Mouse (Mus musculus): ENCODE data around the gene Gm9833.
"Not testable (repeated sequence)": the region's sequence is repeated elsewhere in the genome, so short reads cannot be mapped to it uniquely, and the experiment has no call there.

Gm9833 gene

DNA sequence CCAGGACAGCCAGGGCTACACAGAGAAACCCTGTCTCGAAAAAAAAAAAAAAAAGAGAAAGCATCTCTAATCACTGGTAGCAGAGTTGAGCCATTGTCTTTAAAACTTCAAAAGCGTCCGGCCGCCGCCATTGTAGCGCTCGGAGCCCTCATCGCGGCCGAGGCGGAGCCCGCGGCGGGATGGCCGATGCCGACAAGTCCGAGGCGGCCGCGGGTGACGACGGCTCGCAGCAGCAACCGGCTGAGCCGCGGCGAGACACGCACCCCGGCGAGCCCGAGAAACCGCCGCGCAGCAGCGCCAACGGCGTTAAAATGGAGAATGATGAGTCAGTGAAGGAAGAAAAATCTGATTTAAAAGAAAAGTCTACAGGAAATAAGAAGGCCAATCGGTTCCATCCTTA lies at the start of gene Gm9833:
TSS of gene Gm9833 (plus strand) at position 117 of the 400 bp plus-strand sequence.
- DNase-seq: not testable (repeated sequence)

DNA sequence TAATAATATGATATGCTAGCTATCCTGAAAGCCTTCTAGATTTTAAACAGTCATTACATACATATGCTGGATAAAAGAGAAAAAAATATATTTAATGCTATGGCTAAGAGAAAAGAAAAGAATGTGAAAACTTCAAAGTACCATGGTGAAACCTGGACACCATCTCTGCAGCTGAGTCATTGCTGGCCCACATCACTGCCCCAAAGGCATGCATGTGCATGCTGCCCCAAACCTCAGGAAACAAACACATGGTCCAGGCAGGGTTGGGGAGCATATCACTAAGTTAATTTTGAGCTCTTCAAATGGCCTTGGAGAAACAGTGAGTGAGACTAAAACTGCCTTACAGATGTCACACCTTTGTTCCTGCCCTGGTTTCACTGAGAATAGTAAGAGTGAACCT lies 17.8 kb upstream of the Gm9833 start:
- no peak for DNase-seq

DNA sequence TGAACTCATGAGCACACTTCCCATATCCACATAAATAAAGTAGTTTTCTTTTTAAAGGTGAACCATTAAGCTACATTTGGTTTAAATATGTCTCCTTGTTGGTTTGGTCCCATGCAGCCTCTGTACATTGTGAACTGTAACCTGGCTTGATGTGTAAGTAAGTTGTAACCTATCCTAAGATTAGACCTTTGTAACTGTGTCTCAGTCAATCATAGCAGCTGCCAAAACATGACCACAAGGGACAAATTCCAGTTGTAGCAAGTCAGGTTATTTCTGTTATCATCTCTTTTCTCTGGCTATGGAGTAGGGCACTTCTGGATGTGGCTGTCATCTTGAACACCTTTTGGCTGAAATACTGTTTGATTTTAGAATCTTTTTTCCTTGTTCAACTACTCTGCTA lies 12.1 kb upstream of the Gm9833 start:
- DNase-seq: no peak

DNA sequence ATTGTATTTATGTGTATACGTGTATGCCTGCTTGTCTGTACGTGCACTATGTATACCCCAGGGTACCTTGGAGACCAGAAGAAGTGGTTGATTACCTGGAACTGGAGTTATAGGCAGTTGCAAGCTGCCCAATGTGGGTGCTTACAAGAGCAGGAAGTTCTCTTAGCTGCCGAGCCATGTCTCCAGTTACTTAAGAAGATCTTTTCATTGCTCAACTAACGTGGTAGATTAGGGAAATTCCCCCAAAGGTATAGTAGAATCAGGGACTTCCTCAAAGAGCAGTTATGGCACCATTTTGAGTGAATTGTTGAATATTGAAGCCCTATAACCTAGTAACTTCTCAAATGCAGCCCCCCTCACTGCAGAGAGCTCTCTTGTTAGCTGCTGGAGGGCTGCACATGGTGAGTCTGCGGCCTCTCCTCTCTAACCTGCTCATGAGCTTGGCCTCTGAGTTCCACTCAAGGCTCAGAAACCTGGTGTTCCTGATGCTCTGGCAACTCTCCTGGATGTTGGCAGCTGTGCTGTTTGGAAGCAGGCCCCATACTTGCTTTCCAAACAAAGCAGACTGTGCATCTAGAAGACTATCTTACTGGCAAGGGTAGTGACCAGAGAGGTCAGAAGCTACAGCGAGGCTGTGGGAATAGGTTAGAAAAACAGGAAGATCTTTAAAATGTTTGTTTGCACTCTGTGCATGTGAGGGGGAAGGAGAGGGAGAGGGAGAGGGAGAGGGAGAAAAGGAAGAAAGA lies 10.6 kb upstream of the Gm9833 start:
- DNase-seq: no peak

DNA sequence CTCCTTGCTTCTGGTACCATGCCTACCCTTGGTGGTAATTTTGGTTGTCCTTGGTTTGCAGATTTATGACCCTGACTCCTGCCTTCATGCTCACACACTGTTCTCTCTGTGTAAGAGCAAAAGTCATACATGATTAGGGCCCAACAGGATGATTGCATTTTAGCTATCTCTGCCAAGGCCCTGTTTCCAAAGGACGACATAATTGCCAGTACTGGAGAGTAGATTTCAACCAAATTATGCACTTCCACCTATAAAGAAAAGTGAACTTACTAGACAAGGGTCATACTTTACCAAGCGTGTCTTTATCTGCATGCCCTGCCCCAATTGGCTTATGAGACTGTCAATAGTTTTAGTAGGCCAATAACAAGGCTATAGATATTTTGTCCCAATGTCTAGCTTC lies 9.8 kb upstream of the Gm9833 start:
- DNase-seq: no peak

DNA sequence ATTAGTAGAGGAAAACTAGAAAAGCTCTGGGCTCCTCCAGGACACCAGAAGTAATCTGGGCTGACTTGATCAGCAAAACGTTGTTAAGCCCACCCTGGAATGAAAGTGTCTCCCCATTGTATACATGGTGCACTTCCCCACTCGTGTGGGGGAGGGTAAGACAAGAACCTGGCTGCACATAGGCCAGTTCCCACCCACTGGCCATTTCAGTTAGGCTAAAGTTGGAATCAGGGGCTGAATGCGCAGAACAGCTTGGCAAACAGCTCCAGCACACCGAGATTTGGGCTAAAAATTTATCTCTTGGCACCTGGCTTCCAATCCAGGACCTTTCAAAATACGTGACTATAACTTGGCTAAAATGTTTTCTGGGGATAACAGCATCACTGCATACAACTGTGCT lies 6.6 kb upstream of the Gm9833 start:
- DNase-seq: no peak

DNA sequence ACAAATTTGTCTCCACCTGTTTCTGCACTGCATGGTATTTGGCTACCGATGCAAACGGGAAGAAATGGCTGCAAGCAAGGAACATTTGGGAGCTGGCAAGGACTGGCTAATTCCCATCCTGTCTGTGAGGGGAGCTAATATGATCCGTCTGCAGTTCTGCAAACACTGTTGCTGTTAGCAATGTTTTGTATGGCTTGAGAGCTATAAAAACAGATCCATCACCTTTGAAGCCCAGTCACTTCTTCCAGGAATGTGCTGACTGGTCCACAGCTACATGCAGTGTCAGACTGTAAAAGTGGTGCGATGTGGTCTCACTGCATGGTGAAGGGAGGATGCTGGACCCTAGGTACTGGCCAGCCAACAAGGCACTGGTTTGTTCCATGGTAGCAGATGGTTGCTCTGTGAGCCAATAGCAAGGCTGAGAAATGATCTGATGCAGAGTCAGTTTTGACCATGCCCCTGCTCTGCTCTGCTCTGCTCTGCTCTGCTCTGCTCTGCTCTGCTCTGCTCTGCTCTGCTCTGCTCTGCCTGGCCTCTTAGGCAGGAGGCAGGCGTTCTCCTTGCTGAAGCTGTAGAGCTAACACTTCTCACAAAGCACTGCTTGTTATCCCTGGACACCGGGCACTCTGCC lies 5.9 kb upstream of the Gm9833 start:
- peak; percentile 44 for DNase-seq

DNA sequence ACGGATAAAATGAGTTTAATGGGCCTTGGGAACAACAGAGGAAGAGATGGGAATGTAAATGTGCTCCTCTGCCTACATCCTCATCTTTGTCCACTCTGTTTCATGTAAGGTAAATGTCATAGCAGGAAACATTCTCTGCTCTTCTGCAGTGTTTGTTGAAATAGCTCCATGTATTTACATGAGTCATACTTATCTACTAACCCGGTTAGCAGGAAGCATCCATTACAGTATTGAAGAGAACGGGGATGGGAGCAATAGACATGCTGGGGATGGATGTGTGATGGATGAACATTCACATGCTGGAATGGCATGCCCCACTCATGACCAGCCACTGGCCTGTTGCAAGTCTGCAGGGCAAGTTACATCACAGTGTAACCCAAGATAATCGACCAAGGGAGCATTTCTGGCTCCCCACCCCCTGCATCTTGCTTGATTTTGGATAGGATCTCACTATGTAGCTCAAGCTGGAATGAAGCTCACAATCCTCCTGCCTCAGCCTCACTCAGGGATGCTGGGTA lies 5.3 kb upstream of the Gm9833 start:
- DNase-seq: no peak

DNA sequence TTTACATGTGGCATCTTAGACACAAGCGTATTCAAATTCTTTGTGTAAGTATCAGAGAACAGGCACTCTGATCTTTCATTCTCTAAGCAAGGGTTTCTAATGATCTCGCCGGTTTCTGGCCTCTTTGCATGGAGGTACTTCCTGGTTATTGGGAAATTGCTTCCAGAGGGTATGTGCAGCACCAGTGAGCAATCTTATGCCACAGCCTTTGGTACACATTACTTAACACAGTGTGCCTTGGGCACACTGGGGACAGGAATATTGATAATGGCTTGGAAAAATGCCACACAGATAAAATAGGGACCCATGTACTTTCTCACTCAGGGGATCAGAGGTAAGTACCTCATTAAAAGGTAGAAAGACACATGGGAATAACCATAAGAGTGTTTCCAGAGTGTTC lies 3.8 kb upstream of the Gm9833 start:
- DNase-seq: no peak

DNA sequence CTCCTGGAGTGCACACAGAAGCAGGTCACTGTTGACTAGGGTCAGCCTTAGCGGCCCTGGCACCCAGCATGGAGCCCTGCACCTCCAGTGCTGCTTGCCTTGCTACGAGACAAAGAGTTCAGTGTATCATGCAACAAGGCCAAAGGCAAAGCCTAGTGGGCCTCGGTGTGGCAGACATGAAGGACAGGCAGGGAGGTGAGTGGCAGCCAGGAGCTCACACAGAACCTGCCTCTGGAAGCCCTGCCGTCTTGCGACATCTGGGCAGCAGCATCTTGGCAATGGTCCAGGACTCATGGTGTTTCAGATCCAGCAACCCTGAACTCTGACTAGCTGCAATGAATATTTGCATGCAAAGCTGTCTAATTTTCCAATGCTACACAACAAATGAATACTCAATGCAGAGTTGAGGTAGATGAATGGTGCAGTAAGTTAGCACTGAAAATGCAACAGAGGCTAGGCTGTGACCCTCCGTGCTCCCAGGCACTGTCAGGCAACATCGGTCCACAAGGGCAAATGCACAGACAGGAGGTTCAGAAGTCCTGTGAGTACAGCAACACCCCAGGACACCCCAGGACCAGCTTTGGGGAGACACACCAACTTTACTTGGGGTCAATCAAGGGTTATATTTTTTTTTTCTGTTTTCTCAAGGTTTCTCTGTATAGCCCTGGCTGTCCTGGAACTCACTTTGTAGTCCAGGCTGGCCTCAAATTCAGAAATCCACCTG lies 2.4 kb upstream of the Gm9833 start:
- DNase-seq: no peak

DNA sequence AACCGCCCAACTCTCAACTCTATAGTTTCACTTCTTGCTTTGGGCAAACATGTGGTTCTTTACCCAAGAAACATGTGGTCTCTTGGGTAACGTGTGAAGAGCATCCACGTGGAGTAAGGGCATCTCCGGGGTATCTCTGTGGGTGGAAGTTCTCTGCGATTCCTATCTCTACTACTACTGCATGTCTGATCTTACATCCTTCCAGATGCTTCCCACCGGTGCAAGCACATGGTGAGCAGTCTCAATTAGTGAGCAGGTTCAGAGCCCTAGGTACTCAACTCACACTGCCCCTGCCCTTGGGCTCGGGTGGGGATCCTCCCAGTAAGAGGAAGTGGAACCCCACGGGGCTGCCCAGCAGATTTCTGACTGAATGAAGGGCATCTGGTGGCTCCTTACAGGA lies 399 bp upstream of the Gm9833 start:
- no peak for DNase-seq

DNA sequence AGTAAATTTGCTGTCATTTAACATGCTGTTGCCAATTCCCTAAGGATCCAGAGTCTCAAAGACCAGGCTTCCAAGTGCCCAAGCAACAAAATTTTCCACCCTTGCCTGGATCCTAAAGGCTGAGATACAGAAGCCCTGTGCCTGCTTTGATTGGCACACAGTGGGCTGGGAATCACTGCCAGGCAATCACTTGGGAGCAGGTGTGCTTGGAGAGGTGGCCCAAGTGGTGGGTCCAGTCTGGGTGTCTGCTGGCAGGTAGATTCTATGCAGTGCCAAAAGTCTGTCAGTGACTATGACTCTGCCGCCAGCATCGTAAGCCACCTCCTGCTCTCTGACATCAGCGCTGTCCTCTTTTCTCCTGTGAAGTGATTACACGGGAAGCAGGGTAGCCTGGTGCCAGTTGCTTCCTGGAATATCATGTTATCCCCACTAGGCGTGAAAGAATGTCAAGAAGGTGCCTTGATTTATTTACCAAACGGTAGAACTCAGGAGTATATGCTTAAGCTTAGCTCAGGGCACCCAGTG lies 3.8 kb downstream of the Gm9833 start:
- DNase-seq: no peak

DNA sequence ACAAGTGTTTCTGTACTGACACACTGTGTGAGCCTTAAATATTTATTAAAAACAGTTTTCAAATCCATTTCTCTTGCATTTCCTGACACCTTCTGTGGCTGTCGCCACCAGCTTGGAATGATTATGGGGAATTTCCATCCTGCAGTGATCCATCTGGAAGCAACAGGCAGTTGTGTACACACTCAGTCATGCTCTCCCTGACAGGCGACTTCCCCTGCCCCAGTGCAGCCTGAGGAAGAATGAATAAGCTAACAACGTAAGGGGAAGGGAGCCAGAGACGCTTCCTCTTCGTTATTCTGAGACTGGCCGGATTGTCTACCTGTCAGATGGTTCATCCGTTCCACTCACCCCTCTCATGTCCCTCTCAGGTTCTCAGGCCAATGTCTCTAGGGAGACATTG lies 4.6 kb downstream of the Gm9833 start:
- DNase-seq: no peak

DNA sequence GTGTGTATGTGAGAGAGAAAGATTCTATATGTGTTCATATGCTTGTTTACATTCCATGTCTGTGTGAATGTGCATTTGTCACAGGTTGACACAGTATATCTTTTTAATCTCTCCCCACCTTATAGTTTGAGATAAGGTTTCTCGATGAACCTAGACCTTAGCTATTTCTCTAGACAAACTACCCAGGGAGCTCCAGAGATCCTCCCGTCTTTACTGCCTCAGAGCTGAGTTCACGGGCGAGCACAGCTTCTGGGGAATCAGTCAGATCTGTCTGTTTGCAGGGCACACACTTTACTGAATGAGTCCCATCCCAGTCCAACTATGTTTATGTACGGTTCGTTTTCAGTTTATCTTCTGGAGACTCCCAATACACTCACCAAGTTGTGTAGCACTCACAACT lies 5.0 kb downstream of the Gm9833 start:
- DNase-seq: no peak

DNA sequence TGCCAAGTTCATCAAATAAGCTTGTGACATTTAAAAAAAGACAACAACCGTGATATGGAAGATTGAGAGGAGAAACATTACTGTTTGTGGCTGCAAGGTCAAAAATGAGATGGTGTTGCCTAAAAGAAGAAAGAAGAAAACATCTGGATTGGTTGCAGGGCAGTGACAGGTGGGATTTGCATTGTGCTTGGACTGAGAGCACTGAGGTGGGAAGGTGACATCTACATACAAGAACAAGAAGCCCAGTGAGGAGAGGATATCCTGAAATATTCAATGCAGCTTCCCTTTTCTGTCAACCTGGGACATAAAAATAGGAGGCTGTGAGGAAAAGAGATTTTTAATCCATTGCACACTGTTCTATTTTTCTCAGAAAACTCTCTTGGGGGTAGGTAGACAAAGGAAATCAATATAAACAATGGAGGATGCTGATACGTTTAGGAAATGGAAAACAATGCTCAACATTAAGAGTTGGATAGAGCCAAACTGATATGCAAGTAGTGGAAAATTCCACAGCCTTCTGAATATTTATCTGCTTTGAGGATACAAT lies 7.2 kb downstream of the Gm9833 start:
- DNase-seq: no peak

DNA sequence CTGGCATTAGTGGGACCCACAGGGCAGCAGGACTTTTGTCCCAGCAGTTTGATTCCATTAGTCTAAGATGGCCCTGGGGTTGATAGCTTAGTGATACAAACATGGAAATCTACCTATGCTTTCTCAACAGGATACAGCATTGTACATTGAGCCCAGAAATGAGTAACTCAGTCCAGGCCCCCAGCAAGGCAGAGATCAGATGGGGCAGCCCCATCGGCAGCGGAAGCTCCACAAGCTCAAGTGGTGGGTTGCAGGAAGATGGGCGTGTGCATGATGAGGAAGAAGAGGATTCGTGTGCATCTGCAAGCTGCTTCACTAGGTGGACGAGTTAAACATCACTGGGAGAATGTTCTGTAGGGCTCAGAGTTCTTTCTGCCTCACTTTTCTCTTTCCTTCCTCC lies 11.8 kb downstream of the Gm9833 start:
- no peak for DNase-seq

DNA sequence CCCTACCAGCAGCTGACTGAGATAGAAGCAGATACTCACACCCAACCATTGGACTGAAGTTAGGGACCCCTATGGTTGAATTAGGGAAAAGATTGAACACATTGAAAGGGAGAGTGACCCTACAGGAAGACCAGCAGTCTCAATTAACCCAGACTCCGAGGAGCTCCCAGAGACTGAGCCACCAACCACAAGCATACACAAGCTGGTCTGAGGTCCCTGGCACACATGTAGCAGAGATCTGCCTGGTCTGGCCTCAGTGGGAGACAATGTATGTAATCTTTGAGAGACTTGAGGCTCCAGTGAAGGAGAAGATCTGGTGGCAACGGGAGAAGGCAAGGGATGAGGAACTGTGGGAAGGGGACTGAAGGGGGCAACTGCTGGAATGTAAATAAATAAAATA lies 23.7 kb downstream of the Gm9833 start:
- no peak for DNase-seq

DNA sequence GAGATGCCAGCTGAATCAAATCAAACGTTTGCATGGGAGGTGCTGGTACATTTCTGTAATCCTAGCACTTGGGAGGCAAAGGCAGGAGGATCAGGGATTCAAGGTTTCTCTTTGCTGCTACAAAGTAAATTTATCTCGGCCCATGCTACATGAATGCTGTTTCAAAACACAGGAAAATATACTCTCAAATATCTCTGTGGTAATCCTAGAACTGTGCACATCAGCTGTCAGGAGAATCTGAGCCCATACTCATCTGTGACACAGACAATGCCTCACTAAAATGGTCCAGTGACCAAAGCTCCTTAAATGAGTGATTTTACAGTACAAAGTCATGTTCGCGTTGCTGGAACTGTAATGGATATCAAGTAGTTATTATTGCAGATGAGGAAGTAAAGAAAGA lies 24.3 kb downstream of the Gm9833 start:
- no peak for DNase-seq

DNA sequence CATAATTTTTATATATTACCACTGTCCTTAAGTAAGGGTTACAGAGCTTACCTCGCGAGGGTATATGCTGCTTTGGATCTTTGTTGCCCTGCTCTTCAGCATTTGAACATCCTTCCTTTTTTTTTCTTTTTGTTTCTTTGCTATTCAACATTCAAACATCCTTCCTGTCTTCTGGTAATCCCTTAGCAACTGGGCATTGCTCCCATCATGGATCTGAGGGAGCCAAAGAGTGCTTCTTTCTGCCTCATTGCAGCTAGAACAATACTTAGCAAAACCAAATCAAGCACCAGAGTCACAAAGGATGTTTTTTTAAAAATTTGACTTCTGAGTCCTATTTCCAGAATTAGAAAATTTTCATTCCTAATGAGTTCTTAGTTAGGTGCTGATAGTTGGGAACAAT lies 24.8 kb downstream of the Gm9833 start:
- no peak for DNase-seq

DNA sequence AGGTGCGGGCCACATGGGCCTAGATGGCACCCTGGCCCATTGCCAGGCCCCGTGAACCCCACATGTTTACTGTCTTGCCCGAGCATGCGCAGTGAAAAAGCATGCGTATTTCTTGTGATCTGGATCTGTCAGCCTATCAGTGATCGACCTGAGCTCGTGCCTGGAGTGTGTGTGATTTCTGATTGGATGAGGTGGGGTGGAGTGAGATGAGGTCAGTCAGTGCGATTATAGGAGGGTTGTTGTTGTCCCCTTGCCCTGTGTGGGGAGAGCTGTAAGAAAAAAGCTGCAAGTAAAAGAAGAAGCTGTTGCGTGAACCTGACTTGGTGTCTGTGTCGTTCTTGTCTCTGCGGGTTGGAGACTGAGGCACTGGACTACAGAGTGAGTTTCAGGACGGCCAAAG lies 28.6 kb downstream of the Gm9833 start:
- DNase-seq: no peak

DNA sequence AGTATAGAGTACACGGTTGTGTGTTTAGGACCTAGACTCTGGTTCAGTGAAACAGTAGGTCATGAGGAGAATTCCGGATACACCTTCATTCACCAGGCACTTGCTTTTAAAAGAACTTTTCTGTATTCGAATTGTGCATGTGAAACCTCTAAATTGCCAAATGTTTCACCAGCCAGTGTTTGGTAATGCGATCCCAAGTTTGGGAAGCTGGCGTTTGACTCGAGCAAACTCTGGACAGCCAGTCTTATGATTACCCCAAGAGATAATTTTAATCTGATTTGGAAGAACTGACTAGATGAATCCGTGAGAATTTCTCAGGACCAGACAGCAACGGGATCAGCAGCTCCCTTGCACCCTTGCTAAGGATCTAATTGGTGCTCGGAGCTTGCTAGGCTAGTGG lies 33.3 kb downstream of the Gm9833 start:
- DNase-seq: no peak

DNA sequence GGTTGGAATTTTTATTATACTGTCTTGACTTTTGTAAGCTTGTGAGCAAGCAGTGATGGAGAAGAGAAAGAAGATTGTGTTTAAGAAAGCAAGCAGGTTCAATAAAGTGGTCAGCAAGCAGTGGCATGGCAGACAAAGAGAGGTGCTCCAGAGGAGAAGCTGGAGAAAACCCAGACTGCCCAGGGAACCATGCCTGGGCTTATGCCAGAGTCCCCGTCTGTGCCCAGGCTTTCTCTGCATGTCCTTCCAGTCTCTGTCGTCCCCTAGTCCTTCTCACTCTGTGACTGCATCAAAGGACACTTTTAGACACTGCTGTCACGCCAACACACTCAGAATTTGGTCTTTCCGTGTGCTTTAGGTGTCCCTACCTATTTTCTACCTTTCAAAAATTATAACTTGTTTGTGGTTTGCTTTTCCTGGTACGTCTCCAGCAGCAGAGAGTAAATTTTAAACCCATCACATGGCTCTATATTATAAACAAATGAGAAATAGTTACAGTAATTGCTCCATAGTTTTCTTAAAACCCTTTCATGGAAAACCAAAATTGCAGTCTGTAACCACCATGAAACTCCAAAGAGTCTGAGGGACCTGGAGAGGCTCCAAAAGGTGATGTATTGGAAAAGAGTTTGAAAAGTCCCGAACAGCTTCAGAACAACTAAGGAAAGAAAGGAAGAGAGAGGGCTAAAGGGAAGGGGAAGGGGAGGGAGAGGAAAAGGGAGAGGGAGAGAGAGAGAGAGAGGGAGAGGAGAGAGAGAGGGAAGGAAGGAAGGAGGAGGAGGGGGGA lies 34.2 kb downstream of the Gm9833 start:
- no peak for DNase-seq

DNA sequence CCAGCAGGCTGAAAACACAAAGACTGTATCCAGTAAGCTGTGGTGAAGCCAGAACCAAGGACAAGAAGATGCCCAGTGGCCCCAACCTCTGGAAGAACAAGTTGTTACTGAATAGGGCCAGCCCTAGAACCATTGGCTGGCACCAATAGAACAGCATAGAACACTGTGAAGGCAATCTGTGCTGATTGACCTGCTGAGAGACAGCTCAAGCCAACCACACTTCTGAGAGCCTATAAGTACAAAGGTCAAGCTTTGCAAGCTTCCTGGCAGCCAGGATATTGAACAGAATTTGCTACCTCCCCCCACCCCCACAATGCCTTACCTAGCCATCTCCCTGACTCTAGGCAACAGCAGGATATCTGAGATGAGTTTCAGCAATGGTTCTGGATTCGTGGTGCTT lies 35.7 kb downstream of the Gm9833 start:
- no peak for DNase-seq

Measured in cerebellum, adult 11-12 months (tissue).